Mouse (Mus musculus) heart, adult 2 months (tissue): ENCODE data around the gene Cd6.

Experiments used
- CTCF ChIP-seq: fragments of 200-600 bp; IDR thresholded peaks from 2 replicates; pipeline ENCODE4 v1.8.1; 2022; ENCODE audit warnings: antibody characterized with exemption, mild to moderate bottlenecking, moderate library complexity
- POLR2A ChIP-seq: fragments of 200-500 bp; IDR thresholded peaks from 2 replicates; pipeline ENCODE4 v1.6.1; 2011; ENCODE audit warnings: mild to moderate bottlenecking, low read depth, low read length, control low read depth; ENCODE audit not compliant: insufficient read depth

DNA sequence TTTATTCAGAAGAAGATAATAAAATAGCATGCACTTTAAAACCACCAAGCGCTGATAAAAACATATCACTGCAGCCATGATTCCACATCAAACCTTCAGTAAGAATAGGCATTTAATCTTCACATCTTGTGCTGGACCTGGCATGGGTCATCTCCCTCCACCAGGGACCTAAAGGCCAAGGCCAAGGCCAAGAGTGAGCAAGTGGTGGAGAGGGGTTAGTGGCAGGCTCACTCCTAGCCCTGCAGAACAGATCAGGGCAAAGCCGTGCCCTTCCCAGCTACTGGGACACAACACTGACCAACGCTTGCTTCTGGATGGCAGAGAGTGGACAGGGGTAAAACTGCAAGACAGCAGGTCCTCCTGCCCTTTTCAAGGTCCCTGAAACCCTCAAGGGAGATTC, 40.8 kb upstream of the Cd6 start:
- TF ChIP-seq CTCF = no peak
- no peak for TF ChIP-seq POLR2A
